Mouse (Mus musculus) heart, adult 2 months (tissue): ENCODE data around the gene Tiam2.

Experiments used
- CTCF ChIP-seq: fragments of 200-600 bp; IDR thresholded peaks from 2 replicates; pipeline ENCODE4 v1.8.1; 2022; ENCODE audit warnings: antibody characterized with exemption, mild to moderate bottlenecking, moderate library complexity
- EP300 ChIP-seq: fragments of 200-500 bp; IDR thresholded peaks from 2 replicates; pipeline ENCODE4 v1.6.1; 2011; ENCODE audit warnings: low read depth, low read length, control low read depth; ENCODE audit not compliant: insufficient read depth
- POLR2A ChIP-seq: fragments of 200-500 bp; IDR thresholded peaks from 2 replicates; pipeline ENCODE4 v1.6.1; 2011; ENCODE audit warnings: mild to moderate bottlenecking, low read depth, low read length, control low read depth; ENCODE audit not compliant: insufficient read depth

- TF ChIP-seq CTCF (no peak), EP300 (no peak), POLR2A (no peak)
These were observed 213.9 kb downstream of the Tiam2 start for GRCm38 (mm10) chr17:3540304-3540703.
